In genomic region chr10:3336729-3337329, GRCm38 (mm10) we compare ENCODE assay signal across 16 mouse cellular contexts. TPM values are rescaled to one million over a fixed set of nuclear protein-coding genes. Genes with fewer than 3 reads are reported as not detected.
DNase-seq lines count a peak whose midpoint lies in the region; ATAC-seq lines count a peak whose summit lies in the region.
"Had no signal": no experiment of that assay in that cellular context is flagged by ENCODE, and none has a peak within 500 bp of the region (broad histone marks: within the 10 kb centered on the region; RNA-seq: fewer than 3 reads in every experiment).

No protein-coding gene starts in this region.

- no peak for DNase-seq in limb, embryonic 10.5 days (ENCODE audit: low spot score)
- DNase-seq in gastrocnemius, postnatal 14 days = peak; percentile 30
- DNase-seq in mesoderm, embryonic 11.5 days (ENCODE audit: low read depth, low spot score) = peak; percentile 21
- no peak for DNase-seq in thymus, postnatal 14 days
- DNase-seq in right cerebral cortex, adult 2 months (ENCODE audit: low spot score in 2 of 2) = no peak
- DNase-seq: adrenal gland, adult 8-10 months; cerebellum, adult 8-10 months had no signal

- intact Hi-C loops in gastrocnemius, postnatal 14 days (cut with DNase I; ENCODE audit: low total_unique reads) = no loop called here

- H3K27ac ChIP-seq in limb, embryonic 13.5 days = no peak overlapping the region
- H3K27ac ChIP-seq in limb, embryonic 10.5 days = no peak overlapping the region
- H3K27ac ChIP-seq in heart, embryonic 13.5 days (replicated peaks) = peak overlapping the region; percentile 96
- H3K27ac ChIP-seq: embryonic facial prominence, embryonic 15.5 days; hindbrain, embryonic 10.5 days; kidney, embryonic 15.5 days; midbrain, embryonic 12.5 days had no signal

- H3K9ac ChIP-seq in limb, embryonic 13.5 days = no peak overlapping the region
- no peak overlapping the region for H3K9ac ChIP-seq in heart, embryonic 13.5 days
- H3K9ac ChIP-seq: embryonic facial prominence, embryonic 15.5 days; kidney, embryonic 15.5 days; midbrain, embryonic 12.5 days had no signal

- no peaks in the 10 kb centered on the region for H3K4me1 ChIP-seq in limb, embryonic 13.5 days
- H3K4me1 ChIP-seq in limb, embryonic 10.5 days = 0 out of 2 replicates have a peak, but pooled peaks cover 6% of the 10 kb centered on the region
- peaks cover 52% of the 10 kb centered on the region for H3K4me1 ChIP-seq in heart, embryonic 13.5 days
- H3K4me1 ChIP-seq: hindbrain, embryonic 10.5 days; kidney, embryonic 15.5 days; midbrain, embryonic 12.5 days had no signal

- H3K36me3 ChIP-seq in limb, embryonic 13.5 days = no peaks in the 10 kb centered on the region
- H3K36me3 ChIP-seq in limb, embryonic 10.5 days = no peaks in the 10 kb centered on the region
- no peaks in the 10 kb centered on the region for H3K36me3 ChIP-seq in heart, embryonic 13.5 days
- H3K36me3 ChIP-seq: embryonic facial prominence, embryonic 15.5 days; G1E; hindbrain, embryonic 10.5 days; kidney, embryonic 15.5 days; midbrain, embryonic 12.5 days had no signal

- no peaks in the 10 kb centered on the region for H3K9me3 ChIP-seq in limb, embryonic 13.5 days
- H3K9me3 ChIP-seq in limb, embryonic 10.5 days (replicated peaks) = no peaks in the 10 kb centered on the region
- no peaks in the 10 kb centered on the region for H3K9me3 ChIP-seq in heart, embryonic 13.5 days
- H3K9me3 ChIP-seq: embryonic facial prominence, embryonic 15.5 days; G1E; hindbrain, embryonic 10.5 days; kidney, embryonic 15.5 days; midbrain, embryonic 12.5 days had no signal

- peak; percentile 28; the same call in 1 of the 2 replicates for ATAC-seq in limb, embryonic 13.5 days (ENCODE audit: low FRiP score, low read depth)
- ATAC-seq in heart, embryonic 13.5 days (ENCODE audit: extremely low read depth, insufficient number of reproducible peaks, low FRiP score, low TSS enrichment) = no peak
- no peak for ATAC-seq in CD4-positive, CD25-positive, alpha-beta regulatory T cell, adult 4 months

- H3K4me3 ChIP-seq in limb, embryonic 13.5 days = no peak overlapping the region
- no peak overlapping the region for H3K4me3 ChIP-seq in limb, embryonic 10.5 days
- no peak overlapping the region for H3K4me3 ChIP-seq in heart, embryonic 13.5 days
- H3K4me3 ChIP-seq: embryonic facial prominence, embryonic 15.5 days; hindbrain, embryonic 10.5 days; kidney, embryonic 15.5 days; midbrain, embryonic 12.5 days had no signal

- H3K27me3 ChIP-seq in limb, embryonic 13.5 days = peaks cover 10% of the 10 kb centered on the region; the same call in 1 of the 2 replicates
- H3K27me3 ChIP-seq in limb, embryonic 10.5 days (ENCODE audit: low read depth, poor library complexity, severe bottlenecking) = peaks cover 33% of the 10 kb centered on the region
- H3K27me3 ChIP-seq in heart, embryonic 13.5 days (replicated peaks) = no peaks in the 10 kb centered on the region
- H3K27me3 ChIP-seq: kidney, embryonic 15.5 days; midbrain, embryonic 12.5 days had no signal

- WGBS in limb, embryonic 13.5 days = 68% methylated on average over 7 of the region's 7 CpGs
- 77% methylated on average over 7 of the region's 7 CpGs for WGBS in limb, embryonic 10.5 days
- WGBS in heart, embryonic 13.5 days = 27% methylated on average over 7 of the region's 7 CpGs

- H3K4me2 ChIP-seq in limb, embryonic 13.5 days (replicated peaks) = no peak overlapping the region
- peak overlapping the region; percentile 49 for H3K4me2 ChIP-seq in heart, embryonic 13.5 days
- H3K4me2 ChIP-seq: embryonic facial prominence, embryonic 15.5 days; kidney, embryonic 15.5 days; midbrain, embryonic 12.5 days had no signal

RNA-seq across cellular contexts. Expression of gene Ppp1r14c, which starts 29.0 kb away (rescaled TPM):
- 6.5 and 6.7 TPM in 2 replicates for polyA plus RNA-seq in limb, embryonic 13.5 days (2015; fragmentation: Nextera tagmentation; extraction: Ambion mirVana)
- 1.2 and 1.5 TPM in 2 replicates for polyA plus RNA-seq in limb, embryonic 10.5 days (2016; fragmentation: Nextera tagmentation; extraction: Ambion mirVana)
- total RNA-seq in gastrocnemius, postnatal 14 days (2021) = 10 to 100 TPM; 85.3 to 93.1 TPM
- polyA plus RNA-seq in heart, embryonic 13.5 days (2015; fragmentation: Nextera tagmentation; extraction: Ambion mirVana) = 189 and 199 TPM in 2 replicates
- under 1 TPM; 0.16 to 0.30 TPM for polyA plus RNA-seq in CD4-positive, CD25-positive, alpha-beta regulatory T cell, adult 4 months (2017; shearing (Covaris generic))
- total RNA-seq: liver, adult 2 months had no signal
- polyA plus RNA-seq: G1E; liver, adult 2 months had no signal

Comparison
In these comparisons a context has a peak if more than half of its experiments do, and no peak if none do; other contexts are left out.
1. DNase-seq: peak in gastrocnemius, postnatal 14 days (single experiment) and mesoderm, embryonic 11.5 days (single experiment); none in limb, embryonic 10.5 days (single experiment), thymus, postnatal 14 days (single experiment) and right cerebral cortex, adult 2 months (0 of 2).
2. RNA of gene Ppp1r14c, which starts 29.0 kb away (polyA plus RNA-seq): 189 to 199 TPM in heart, embryonic 13.5 days; 6.5 to 6.7 TPM in limb, embryonic 13.5 days, 1.2 to 1.5 TPM in limb, embryonic 10.5 days and 0.16 to 0.30 TPM in CD4-positive, CD25-positive, alpha-beta regulatory T cell, adult 4 months; every median in the first group is over 10 times any median in the second.